Mouse (Mus musculus) olfactory bulb, adult 2 months (tissue): ENCODE measurements around the gene Ankrd9.

Experiments used
- CTCF ChIP-seq: fragments of 200-500 bp; IDR thresholded peaks from 2 replicates; pipeline ENCODE4 v1.5.1; 2012; ENCODE audit warnings: low read depth, mild to moderate bottlenecking, low read length, moderate library complexity; ENCODE audit not compliant: insufficient read depth
- POLR2A ChIP-seq: fragments of 200-500 bp; IDR thresholded peaks from 2 replicates; pipeline ENCODE4 v1.6.1; 2012; ENCODE audit warnings: mild to moderate bottlenecking, low read depth, low read length, moderate library complexity; ENCODE audit not compliant: insufficient read depth

DNA sequence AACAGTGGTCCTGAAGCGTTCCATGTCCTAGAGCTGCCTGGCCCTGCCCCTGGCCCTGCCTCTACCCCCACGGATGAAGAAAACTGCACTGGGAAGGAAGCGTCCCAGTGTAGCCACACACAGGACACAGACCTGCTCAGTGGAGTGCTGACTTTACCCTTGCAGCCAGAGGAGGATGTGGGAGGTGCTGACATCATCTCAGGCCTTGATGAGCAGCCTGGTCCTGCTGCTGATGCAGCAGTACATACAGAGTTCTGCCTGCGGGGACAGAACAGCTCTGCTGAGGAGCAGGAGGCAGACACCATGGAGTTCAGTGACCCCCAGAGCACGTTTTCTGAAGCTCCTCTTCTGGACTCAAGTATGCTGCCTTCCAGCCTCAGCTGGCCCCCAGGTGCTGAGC lies 46.0 kb downstream of the Ankrd9 start:
- TF ChIP-seq CTCF (no peak), POLR2A (no peak)
